ENCODE assay signal across 13 mouse cellular contexts in genomic region chr10:83926990-83927389, GRCm38 (mm10).
DNase-seq lines count a peak whose midpoint lies in the region; ATAC-seq and TF ChIP-seq lines count a peak whose summit lies in the region.
"Had no signal": no experiment of that assay in that cellular context is flagged by ENCODE, and none has a peak within 500 bp of the region (broad histone marks: within the 10 kb centered on the region; RNA-seq: fewer than 3 reads in every experiment).

No protein-coding gene starts in this region.

- no peaks in the 10 kb centered on the region for H3K9me3 ChIP-seq in lung, embryonic 15.5 days
- H3K9me3 ChIP-seq: heart, embryonic 12.5 days had no signal

- DNase-seq in gastrocnemius, postnatal 25 days: peak; percentile 26
- DNase-seq in gastrocnemius, adult 18-20 months (ENCODE audit: low spot score): no peak
- no peak for DNase-seq in lung, adult 18-20 months
- peak; percentile 16 for DNase-seq in lung, postnatal 36 days
- no peak for DNase-seq in thymus, postnatal 10 days (ENCODE audit: low spot score in 2 of 2)
- DNase-seq in heart, postnatal 14 days: no peak
- DNase-seq: adrenal gland, adult 8-10 months; cerebellum, adult 11 months; thymus, postnatal 14 days had no signal

- intact Hi-C loops in heart, postnatal 14 days (cut with DNase I): no loop called here

- no peaks in the 10 kb centered on the region for H3K27me3 ChIP-seq in lung, embryonic 15.5 days
- H3K27me3 ChIP-seq: heart, embryonic 12.5 days had no signal

- H3K36me3 ChIP-seq in lung, embryonic 15.5 days: no peaks in the 10 kb centered on the region
- H3K36me3 ChIP-seq: heart, embryonic 12.5 days had no signal

- TF ChIP-seq CTCF in embryonic fibroblast, embryonic 13.5 days (IDR thresholded peaks at IDR 0.05; ENCODE audit: borderline replicate concordance, insufficient read depth, low read length): no peak

- no peak overlapping the region for H3K4me3 ChIP-seq in lung, embryonic 15.5 days
- no peak overlapping the region for H3K4me3 ChIP-seq in embryonic fibroblast, embryonic 13.5 days (ENCODE audit: insufficient read depth, low read length)
- H3K4me3 ChIP-seq: heart, embryonic 12.5 days had no signal

- peaks cover 26% of the 10 kb centered on the region for H3K4me1 ChIP-seq in lung, embryonic 15.5 days
- no peaks in the 10 kb centered on the region for H3K4me1 ChIP-seq in embryonic fibroblast, embryonic 13.5 days (ENCODE audit: control insufficient read depth, insufficient read depth, low read length)

- no peak overlapping the region for H3K4me2 ChIP-seq in lung, embryonic 15.5 days
- H3K4me2 ChIP-seq: heart, embryonic 12.5 days had no signal

- no peak overlapping the region for H3K9ac ChIP-seq in lung, embryonic 15.5 days
- H3K9ac ChIP-seq: heart, embryonic 12.5 days had no signal

- TF ChIP-seq POLR2A in embryonic fibroblast, embryonic 13.5 days (IDR thresholded peaks at IDR 0.05; ENCODE audit: low read depth, low read length): no peak

- peak; percentile 68; the same call in 1 of the 2 replicates for ATAC-seq in lung, embryonic 15.5 days (ENCODE audit: borderline replicate concordance, extremely low read depth, low FRiP score, low TSS enrichment)
- ATAC-seq: CD4-positive, CD25-positive, alpha-beta regulatory T cell, adult 4 months had no signal

- H3K27ac ChIP-seq in lung, embryonic 15.5 days: peak overlapping the region; percentile 70
- H3K27ac ChIP-seq in embryonic fibroblast, embryonic 13.5 days (ENCODE audit: insufficient read depth, low read length): 0 out of 2 replicates have a peak overlapping the region, but pooled peaks have one; percentile 25

- WGBS in lung, embryonic 15.5 days: 18% methylated on average over 4 of the region's 4 CpGs

Comparison
In these comparisons a context has a peak if more than half of its experiments do, and no peak if none do; other contexts are left out.
1. DNase-seq: peak in gastrocnemius, postnatal 25 days (single experiment) and lung, postnatal 36 days (single experiment); none in gastrocnemius, adult 18-20 months (single experiment), lung, adult 18-20 months (0 of 2), thymus, postnatal 10 days (0 of 2) and heart, postnatal 14 days (0 of 2).